Mouse (Mus musculus) megakaryocyte, embryonic 14.5 days (primary cell): Measurements from ENCODE around the gene Mrpl38.

Experiments used
- FLI1 ChIP-seq: IDR thresholded peaks from 2 replicates; pipeline ENCODE4 v1.6.1; 2012; ENCODE audit warnings: low read length, inconsistent platforms, mixed read lengths
- GATA1 ChIP-seq: IDR thresholded peaks from 3 replicates; pipeline ENCODE4 v1.6.1; 2012; ENCODE audit warnings: mixed read lengths, low read length, inconsistent platforms, borderline replicate concordance

- TF ChIP-seq GATA1 (no peak), FLI1 (no peak)
Observed at GRCm38 (mm10) chr11:116104006-116104646, 34.5 kb downstream of the Mrpl38 start.
